Comparison of ENCODE assay signal across 12 mouse cellular contexts in the genomic region with DNA sequence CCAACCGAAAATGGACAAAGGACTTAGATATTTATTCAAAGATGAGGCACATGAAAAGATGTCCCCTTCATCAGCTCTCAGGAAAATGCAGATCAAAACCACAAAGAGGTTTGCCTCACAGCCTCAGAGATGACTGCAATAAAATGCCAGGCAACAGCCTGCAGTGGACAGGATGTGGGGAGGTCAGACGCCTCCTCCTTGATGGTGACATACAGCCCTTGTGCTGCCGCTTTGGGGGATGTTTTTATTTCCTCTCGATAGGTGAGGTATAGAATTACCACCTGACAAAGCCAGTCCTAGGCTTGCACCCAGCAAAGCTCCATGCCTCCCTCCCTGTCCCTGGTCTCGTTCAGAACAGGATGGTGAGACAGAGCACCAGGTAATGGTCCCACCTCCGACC. TPM values are rescaled to one million over a fixed set of nuclear protein-coding genes. Genes with fewer than 3 reads are reported as not detected.
A peak's percentile ranks its signal among the peaks of the same experiment; 100 is the strongest.
DNase-seq lines count a peak whose midpoint lies in the region; ATAC-seq and TF ChIP-seq lines count a peak whose summit lies in the region.
"Had no signal": no experiment of that assay in that cellular context is flagged by ENCODE, and none has a peak within 500 bp of the region (broad histone marks: within the 10 kb centered on the region; RNA-seq: fewer than 3 reads in every experiment).

No protein-coding gene starts in this region.

- TF ChIP-seq CTCF in left cerebral cortex, adult 2 months (IDR thresholded peaks at IDR 0.05), result no peak

- H3K27ac ChIP-seq in left cerebral cortex, adult 2 months, result peak overlapping the region; percentile 62
- H3K27ac ChIP-seq: hindbrain, embryonic 13.5 days had no signal

- intact Hi-C loops in left cerebral cortex, adult 2 months (cut with DNase I), result loop anchor here (1.0 kb wide), 1 partner anchor 39 kb away; no protein-coding TSS in a partner anchor

- ATAC-seq in common myeloid progenitor, adult 5-6 weeks (replicated peaks; ENCODE audit: low read depth, poor library complexity, severe bottlenecking), result peak; percentile 99
- ATAC-seq in granulocyte monocyte progenitor cell, adult 5-6 weeks (replicated peaks; ENCODE audit: poor library complexity, severe bottlenecking), result peak; percentile 98

- no peak overlapping the region for H3K4me3 ChIP-seq in left cerebral cortex, adult 2 months
- H3K4me3 ChIP-seq: hindbrain, embryonic 13.5 days had no signal

- DNase-seq in left cerebral cortex, adult 2 months (ENCODE audit: extremely low spot score in 1 of 2, low spot score in 2 of 2), result no peak
- DNase-seq in left cerebral cortex, adult 9 months (ENCODE audit: low spot score in 2 of 2), result no peak
- peak; percentile 24 for DNase-seq in mesoderm, embryonic 11.5 days (ENCODE audit: low read depth, low spot score)
- DNase-seq in c-Kit-positive CD71-positive TER-119-positive erythroid progenitor cells, embryonic 14.5 days (ENCODE audit: low spot score), result no peak
- no peak for DNase-seq in retina, postnatal 1 day
- DNase-seq: adrenal gland, postnatal 25 days; cerebellum, postnatal 14 days; gastrocnemius, postnatal 10 days; thymus, postnatal 14 days had no signal

RNA-seq across cellular contexts. Expression of a gene that starts 40.8 kb away (rescaled TPM):
- 10 to 100 TPM; 52.7 to 54.3 TPM for total RNA-seq in left cerebral cortex, adult 2 months (2021)
- 31.7 and 35.9 TPM in 2 replicates for total RNA-seq in common myeloid progenitor, adult 5-6 weeks (2017)
- 59.2 and 59.7 TPM in 2 replicates for total RNA-seq in granulocyte monocyte progenitor cell, adult 5-6 weeks (2014; fragmentation: Nextera tagmentation)
- total RNA-seq in granulocyte monocyte progenitor cell, adult 5-6 weeks (2017), result 27.9 and 29.4 TPM in 2 replicates
